Mouse (Mus musculus) bone marrow, adult 2 months (tissue): Measurements from ENCODE around the gene Sos1. TPM values are rescaled to one million over a fixed set of nuclear protein-coding genes. Genes with fewer than 3 reads are reported as not detected.

Source experiments
- H3K27ac ChIP-seq: fragments of 200-500 bp; 2 replicates; pipeline ENCODE4 v1.5.1; 2012; ENCODE audit warnings: low read depth, mild to moderate bottlenecking, control low read depth, inconsistent platforms, low read length; ENCODE audit not compliant: control insufficient read depth, poor library complexity, insufficient read depth
- H3K4me1 ChIP-seq: fragments of 200-500 bp; 2 replicates; pipeline ENCODE4 v1.6.1; 2011; ENCODE audit warnings: low read length; ENCODE audit not compliant: control insufficient read depth, insufficient read depth
- H3K4me3 ChIP-seq: fragments of 200-500 bp; replicated peaks from 2 replicates; pipeline ENCODE3; 2011; ENCODE audit warnings: mild to moderate bottlenecking, low read depth, low read length, control low read depth; ENCODE audit not compliant: control insufficient read depth
- CTCF ChIP-seq: fragments of 200-500 bp; IDR thresholded peaks from 2 replicates; pipeline ENCODE4 v1.5.1; 2011; ENCODE audit warnings: low read length, control low read depth; ENCODE audit not compliant: control insufficient read depth, insufficient read depth
- POLR2A ChIP-seq: fragments of 200-500 bp; IDR thresholded peaks from 2 replicates; pipeline ENCODE4 v1.6.1; 2011; ENCODE audit warnings: low read depth, mild to moderate bottlenecking, control low read depth, low read length, borderline replicate concordance; ENCODE audit not compliant: control insufficient read depth
- WGBS: fragments of 180-500 bp; shearing (Covaris S2); methylation state at CpG from one replicate; pipeline ENCODE4 v1.1.7; 2018; 5-methylcytosine and 5-hydroxymethylcytosine counted together
- polyA plus RNA-seq: library from polyadenylated mRNA; stranded (reverse); fragments of >200 nt; gene quantifications from 2 replicates; pipeline ENCODE4 v1.2.4, GENCODE M21; 2011; ENCODE audit warnings: low replicate concordance; ENCODE audit not compliant: missing spikeins, insufficient read depth, insufficient read length

Gene Sos1
- polyA plus RNA-seq, 1 experiment: 5.5 TPM

DNA sequence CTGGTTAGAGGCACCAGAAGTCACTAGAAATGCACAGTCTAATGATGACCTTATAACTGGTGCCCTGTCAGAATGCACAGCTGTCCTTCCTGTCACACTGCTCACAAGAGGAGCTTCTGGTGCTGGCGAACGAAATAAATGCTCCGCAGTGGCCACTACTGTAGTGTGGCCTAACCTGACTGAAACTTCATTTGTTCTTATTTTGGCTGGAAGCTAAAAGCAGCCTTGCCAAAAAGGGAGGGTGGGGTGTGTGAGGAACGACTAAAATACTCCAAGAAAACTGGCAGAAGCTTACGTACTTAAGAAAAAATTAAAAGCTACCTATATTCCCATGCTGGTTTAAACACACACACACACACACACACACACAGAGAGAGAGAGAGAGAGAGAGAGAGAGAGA lies 53.4 kb downstream of the Sos1 start:
- Histone ChIP-seq H3K27ac (no peak overlapping the region), H3K4me3 (no peak overlapping the region), H3K4me1 (no peaks in the 10 kb centered on the region)
- TF ChIP-seq POLR2A (no peak), CTCF (no peak)
- 84% methylated on average over 5 of the region's 5 CpGs for WGBS

DNA sequence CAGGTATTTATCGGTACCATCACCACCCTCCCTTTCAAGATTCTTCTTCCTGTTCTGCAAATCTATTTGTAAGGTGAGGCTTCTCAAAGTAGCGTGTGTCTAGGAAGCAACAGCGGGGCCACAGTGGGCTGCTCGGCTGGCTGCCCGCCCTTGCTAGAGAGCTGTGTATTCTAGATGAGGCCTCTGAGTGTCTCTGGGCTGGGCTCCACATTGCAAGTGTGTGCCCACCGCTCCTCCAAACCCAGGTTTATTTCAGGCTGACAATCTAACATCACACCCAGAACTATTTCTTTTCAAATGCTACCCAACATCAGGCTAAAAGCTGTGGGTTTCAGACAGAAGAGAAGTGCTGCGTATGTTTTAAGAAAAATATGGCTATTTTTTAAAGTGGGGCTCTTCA lies 54.1 kb downstream of the Sos1 start:
- TF ChIP-seq CTCF (no peak), POLR2A (no peak)
- H3K4me3 ChIP-seq: no peak overlapping the region
- H3K4me1 ChIP-seq: no peaks in the 10 kb centered on the region
- no peak overlapping the region for H3K27ac ChIP-seq
- 88% methylated on average over 7 of the region's 7 CpGs for WGBS

DNA sequence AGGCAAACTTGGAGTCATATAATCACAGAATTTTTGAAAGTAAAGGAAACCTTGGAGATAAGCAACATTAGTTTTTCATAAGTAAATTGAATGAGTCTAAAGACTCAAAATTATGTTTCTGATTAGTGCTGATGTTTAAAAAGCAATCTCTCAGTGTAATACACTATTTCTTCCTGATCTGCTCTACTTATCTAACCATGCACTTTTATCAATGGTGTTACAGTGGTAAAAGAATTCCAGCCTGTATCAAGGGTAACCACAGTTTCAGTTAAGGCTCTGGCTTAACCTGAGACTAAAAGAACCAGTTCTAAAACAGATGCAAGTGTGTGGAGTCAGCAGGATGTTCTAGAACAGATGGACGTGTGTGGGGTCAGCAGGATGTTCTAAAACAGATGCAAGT lies 59.3 kb downstream of the Sos1 start:
- no peak for TF ChIP-seq CTCF
- TF ChIP-seq POLR2A: no peak
- Histone ChIP-seq H3K4me1 (no peaks in the 10 kb centered on the region), H3K4me3 (no peak overlapping the region), H3K27ac (no peak overlapping the region)
- whole genome bisulfite sequencing: 75% methylated on average over 1 of the region's 1 CpGs

DNA sequence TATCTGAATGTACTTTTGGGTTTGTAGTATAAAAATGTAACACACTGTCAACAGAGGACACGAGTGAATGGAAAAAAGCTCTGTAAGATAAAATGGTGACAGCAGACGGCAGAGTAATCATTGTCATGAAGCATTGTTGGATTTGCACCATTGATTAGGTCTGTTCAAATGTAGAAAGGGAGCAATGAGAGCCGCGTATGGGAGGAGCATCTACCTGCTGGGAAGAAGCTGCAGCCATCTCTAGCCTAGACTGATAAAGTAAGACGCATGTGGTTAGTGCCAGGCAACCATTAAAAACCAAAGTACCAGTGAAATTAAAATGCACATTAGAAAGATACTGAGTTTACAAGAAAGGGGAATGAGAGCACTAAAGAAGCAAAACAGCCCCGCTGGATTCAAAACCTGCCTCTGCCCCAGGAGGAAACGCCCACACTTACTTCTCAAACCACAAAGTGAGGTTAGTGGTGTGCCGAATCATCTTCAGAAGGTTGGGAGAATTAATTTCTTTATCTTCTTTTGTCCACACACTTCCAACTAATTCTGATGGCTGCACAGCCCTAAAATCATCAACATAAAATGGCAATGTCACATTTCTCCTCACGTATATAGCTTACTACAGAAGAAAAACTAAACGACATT lies 61.6 kb downstream of the Sos1 start:
- H3K4me1 ChIP-seq: no peaks in the 10 kb centered on the region
- no peak for TF ChIP-seq CTCF
- no peak for TF ChIP-seq POLR2A
- H3K4me3 ChIP-seq: no peak overlapping the region
- no peak overlapping the region for H3K27ac ChIP-seq
- 58% methylated on average over 10 of the region's 10 CpGs for WGBS

DNA sequence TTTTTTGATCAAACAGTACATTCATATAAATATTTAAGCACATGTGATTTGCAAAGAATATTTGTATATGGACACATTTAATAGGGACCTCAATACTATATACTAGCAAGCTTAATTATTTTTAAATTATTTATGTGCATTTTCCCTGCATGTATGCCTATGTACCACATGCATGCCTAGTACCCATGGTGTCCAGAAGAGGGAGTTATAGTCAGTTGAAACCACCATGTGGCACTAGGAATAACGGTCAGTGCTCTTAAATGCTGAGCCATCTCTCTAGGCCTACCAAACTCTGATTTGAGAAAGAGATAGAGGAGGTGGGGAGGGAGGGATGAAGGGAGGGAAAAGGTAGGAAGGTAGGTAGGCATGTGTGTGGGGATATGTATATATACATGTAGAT lies 69.1 kb downstream of the Sos1 start:
- 48% methylated on average over 1 of the region's 1 CpGs for WGBS
- Histone ChIP-seq H3K27ac (no peak overlapping the region), H3K4me3 (no peak overlapping the region), H3K4me1 (no peaks in the 10 kb centered on the region)
- TF ChIP-seq CTCF (no peak), POLR2A (no peak)

DNA sequence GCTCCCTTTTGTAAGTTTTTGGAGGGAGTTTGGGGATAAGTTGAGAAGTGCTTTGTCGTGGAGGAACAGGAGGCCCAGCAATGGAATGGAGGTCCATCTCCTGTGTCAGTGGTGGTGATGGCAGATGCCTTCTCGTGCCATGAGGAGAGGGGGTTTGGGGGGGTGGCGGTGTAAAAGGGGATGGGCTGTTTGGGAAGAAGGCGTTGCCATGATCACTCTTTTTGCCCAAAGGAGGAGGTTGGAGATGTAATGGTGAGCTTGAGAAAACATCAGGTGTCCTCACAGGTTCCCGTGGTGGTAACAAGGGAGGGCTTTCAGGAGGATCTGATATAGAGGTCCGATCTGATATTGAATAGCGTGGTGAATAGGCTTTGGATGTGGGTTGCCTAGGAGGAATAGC lies 82.0 kb downstream of the Sos1 start:
- Histone ChIP-seq H3K4me3 (no peak overlapping the region), H3K27ac (no peak overlapping the region), H3K4me1 (no peaks in the 10 kb centered on the region)
- WGBS: 92% methylated on average over 7 of the region's 7 CpGs
- TF ChIP-seq CTCF (no peak), POLR2A (no peak)

DNA sequence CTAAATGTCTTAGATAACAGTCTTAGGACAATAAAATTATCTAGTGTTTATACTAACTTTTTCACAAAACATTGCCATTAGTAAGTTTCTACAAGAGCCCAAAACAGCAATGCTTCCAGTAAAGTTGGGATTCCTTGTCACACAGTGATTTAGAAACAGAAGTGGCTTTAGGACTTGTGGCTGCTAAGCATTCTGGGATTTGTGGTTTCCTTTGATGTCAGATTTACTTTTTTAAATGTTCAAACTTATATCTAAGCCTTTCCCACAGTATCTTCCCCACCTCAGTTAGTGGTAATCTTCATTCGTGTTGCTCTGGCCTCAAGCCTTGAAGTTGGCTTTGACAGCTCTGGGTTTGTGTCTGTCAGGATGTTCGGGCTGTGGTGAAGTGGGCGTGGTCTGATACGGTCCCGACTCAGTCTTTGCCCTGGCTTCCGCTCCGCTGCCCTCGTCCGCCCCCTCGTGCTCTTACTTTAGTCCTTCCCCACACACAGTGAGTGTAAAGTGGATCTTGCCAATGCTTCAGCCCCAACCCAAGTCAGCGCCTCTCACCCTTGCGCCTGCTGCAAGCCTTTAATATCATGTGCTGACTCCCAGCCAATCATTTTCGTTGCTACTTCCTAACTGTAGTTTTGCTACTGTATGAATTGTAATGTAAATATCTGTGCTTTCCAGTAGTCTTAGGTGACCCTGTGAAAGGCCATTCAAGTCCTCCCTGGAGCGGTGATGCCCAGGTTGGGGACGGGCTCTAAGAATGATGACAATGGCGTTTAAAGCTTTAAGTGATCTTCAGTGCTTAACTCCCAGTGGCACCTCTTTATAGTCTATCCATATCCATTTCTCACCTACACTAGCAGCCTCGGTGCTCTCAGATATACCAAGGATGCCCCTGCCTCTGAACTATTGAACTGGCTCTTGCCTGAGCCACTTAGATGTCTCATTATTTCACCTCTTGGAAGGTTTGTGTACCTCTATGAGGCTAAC lies 88.5 kb downstream of the Sos1 start:
- Histone ChIP-seq H3K4me1 (no peaks in the 10 kb centered on the region; the same call in 1 of the 2 replicates), H3K4me3 (peak overlapping the region; percentile 46), H3K27ac (no peak overlapping the region)
- 15% methylated on average over 17 of the region's 17 CpGs for WGBS
- peak; percentile 55; the same call in 1 of the 2 replicates for TF ChIP-seq CTCF
- no peak for TF ChIP-seq POLR2A

DNA sequence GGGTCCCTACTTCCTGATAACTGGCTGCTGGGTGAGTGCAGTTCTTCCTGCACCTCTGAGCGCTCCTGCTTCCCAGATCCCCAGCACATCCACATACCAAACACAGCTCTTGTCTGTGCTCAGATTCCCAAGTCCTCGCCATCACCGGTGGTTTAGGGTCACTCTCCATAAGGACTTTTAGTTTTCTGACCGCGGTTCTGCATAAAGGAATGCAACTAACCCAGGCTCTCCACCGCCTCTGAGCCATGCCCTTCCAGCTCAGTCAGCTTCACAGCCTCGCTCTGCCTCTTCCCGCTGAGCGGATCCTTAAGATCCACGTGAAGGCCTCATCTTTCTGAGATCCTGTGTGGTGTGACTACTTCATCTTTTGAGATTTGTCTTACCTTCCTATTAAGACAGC lies 90.2 kb downstream of the Sos1 start:
- Histone ChIP-seq H3K27ac (no peak overlapping the region), H3K4me3 (no peak overlapping the region), H3K4me1 (no peaks in the 10 kb centered on the region; the same call in 1 of the 2 replicates)
- TF ChIP-seq POLR2A: no peak
- no peak for TF ChIP-seq CTCF
- 82% methylated on average over 10 of the region's 10 CpGs for WGBS
